Mouse (Mus musculus) left cerebral cortex, postnatal 36 days (tissue): ENCODE data around the gene Pla2g6. TPM values are rescaled to one million over a fixed set of nuclear protein-coding genes. Genes with fewer than 3 reads are reported as not detected.

Experiments
- DNase-seq, 2 experiments: peaks; one replicate each; pipeline ENCODE4 v3.0.0; 2021 to 2022; ENCODE audit warnings: low spot score in 2 of 2, mixed read lengths in 1 of 2
- intact Hi-C: fragments of 180-260 bp; cut with DNase I; formaldehyde crosslinking; loops from one replicate; pipeline ENCODE4 v1.15.1; 2025
- total RNA-seq, 2 experiments: library from RNA; stranded (reverse); gene quantifications; 2 replicates each; pipeline ENCODE4 v1.2.3; 2021

Gene Pla2g6
- total RNA-seq, 2 experiments from 2014 or later, result 21.7 to 25.9 TPM

- intact Hi-C loops, result no loop called here
- no peak for DNase-seq
Observed at GRCm38 (mm10) chr15:79352479-79352878, 24.3 kb upstream of the Pla2g6 start.

GRCm38 (mm10) chr15:79351331-79351767 is 23.2 kb upstream of the Pla2g6 start:
- intact Hi-C loops, result no loop called here
- no peak for DNase-seq

- intact Hi-C loops, result no loop called here
- DNase-seq, result no peak
Observed at GRCm38 (mm10) chr15:79350866-79351265, 22.7 kb upstream of the Pla2g6 start.

DNA sequence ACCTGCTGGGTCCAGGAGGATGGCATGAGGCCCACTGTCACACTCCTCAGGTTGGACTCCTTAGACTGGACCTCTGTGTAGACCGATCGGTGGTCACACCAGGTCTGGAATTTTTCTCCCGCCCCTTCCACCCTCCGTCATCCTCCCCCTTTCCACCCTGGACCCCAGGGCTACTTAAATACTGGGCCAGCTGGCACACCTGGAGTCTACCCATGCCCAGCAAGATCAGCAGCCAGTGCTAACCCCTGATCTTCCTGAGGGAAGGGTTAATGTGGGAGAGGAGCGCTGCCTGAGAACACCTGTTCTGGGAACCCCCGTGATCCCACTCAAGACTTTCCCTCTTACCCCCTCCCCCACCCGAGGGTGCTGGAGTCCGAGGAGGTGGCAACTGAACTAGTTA is 20.5 kb upstream of the Pla2g6 start:
- intact Hi-C loops, result no loop called here
- no peak for DNase-seq

DNA sequence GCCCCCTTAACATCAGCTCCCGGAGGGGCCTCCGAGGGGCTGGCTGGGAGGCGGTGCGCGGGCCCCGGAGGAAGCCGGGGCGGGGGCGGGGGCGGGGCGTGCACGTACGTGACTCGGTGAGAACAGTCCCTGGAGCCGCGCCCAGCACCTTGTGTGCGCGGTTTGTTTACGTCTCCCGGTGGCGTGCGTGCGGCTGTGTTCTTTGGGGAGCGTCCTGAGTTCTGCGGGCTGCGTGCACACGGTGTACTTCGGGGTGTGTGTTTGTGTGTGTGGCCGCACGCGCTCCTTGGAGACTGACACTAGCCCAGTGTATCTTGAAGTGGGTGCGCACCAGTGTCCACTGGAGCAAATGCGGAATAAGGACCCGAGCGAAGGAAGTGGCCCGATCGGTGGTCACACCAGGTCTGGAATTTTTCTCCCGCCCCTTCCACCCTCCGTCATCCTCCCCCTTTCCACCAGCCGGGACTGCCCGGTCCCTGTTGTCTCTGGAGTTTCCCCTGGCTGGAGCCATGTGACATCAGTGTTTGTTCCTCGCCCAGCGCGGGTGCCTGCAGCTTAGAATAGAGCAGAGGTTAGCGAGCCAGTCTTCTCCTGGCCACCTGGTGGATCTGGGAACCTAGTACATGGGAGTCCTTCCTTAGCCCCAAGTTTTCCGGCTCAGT is 19.8 kb upstream of the Pla2g6 start:
- DNase-seq, result peak; percentile 25 to 36
- intact Hi-C loops, result no loop called here

DNA sequence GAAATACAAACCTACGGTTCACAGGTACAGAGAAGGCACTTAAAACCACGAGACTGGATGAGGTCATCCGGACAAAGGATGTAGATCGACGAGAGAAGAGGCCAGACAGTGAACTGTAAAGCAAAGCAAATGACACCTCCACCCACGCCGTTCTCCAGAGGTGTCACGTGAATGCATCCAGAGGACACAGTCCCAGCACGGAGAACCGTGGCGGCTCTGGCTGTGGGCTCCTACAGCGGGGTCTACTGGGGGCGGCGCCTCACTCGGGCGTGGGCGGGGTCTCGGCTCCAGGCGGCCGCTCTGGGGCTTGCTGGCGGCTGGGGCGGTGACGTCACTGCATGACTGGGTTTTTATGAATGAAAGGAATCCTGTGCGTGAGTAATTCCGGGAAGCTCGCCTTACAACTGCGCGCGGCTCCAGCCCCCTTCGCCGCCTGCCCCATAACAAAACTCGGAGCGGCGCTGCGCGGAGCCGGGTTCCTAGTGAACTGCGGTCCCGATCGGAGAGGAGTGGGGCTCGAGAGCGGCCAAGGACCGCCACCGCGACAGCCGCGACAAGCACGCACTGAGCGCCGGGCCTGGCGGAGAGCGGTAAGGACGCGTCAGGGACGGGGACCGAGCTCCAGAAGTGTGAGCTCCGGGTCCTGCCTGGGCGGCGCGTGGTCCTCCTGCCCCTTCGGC is 19.1 kb upstream of the Pla2g6 start:
- peak; percentile 80 to 83 for DNase-seq
- intact Hi-C loops, result no loop called here

DNA sequence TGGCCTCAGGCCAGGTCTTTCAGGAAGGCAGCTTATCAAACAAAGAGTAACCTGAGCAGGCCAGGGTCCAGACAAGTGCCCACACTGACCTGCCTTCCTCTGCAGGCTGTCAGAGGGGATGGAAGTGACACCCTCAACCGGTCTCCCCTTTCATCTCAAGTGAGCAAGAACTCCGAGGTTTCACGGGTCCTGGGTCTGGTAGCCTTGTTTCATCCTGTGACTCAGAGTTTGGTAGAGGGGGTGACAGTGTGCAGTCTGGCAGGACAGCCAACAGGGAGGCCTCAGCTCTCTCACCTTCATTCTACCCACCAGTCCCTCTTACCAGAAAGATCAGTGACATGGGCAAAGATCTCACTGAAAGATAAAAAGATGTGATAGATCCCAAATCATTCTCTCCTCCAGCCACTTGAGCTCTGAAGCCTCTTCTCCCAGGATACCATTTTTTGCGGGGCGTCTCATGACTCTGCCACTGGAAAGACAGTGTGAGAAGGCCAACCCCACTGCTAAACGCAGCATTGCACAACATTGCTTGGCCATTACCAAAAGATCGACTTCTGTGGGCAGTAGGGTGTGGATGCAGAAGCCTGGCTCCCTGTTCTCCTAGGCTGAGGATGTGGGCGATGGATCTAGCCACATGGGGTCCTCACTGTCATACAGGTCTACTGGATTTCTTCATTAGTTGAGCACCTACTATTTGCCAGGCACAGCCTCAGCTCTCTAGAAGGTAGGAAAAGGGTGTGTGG is 18.0 kb upstream of the Pla2g6 start, which contains the start of gene Maff:
Gene Maff, plus strand, starts transcription at position 571 of the 743 bp plus-strand sequence.
- DNase-seq, result no peak
- intact Hi-C loops, result no loop called here

DNA sequence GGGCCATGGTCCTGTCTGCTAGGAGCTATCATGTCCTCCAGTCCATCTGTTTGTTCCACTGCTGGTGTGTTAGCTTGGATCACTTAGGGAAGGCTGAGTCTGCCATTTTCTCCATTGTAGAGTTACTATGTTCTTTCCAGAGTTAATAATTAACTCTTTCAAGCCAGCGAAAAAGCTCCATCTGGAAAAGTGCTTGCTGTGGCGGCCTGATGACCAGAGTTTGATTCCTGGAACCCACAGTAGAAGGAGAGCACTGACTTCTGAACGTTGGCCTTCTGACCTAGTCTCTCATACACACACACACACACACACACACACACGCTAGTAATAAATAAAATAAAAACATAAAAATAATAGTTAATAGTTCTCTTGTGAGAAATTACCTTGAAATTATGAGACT is 16.4 kb upstream of the Pla2g6 start:
- no peak for DNase-seq
- intact Hi-C loops, result no loop called here

- no peak for DNase-seq
- intact Hi-C loops, result no loop called here
Observed at GRCm38 (mm10) chr15:79342641-79343337, 14.6 kb upstream of the Pla2g6 start.

GRCm38 (mm10) chr15:79338978-79339377 is 10.8 kb upstream of the Pla2g6 start:
- intact Hi-C loops, result no loop called here

GRCm38 (mm10) chr15:79335061-79335655 is 7.0 kb upstream of the Pla2g6 start:
- DNase-seq, result no peak
- intact Hi-C loops, result no loop called here

More at GRCm38 (mm10) chr15:79338978-79339377, 10.8 kb upstream of the Pla2g6 start:
- no peak for DNase-seq

DNA sequence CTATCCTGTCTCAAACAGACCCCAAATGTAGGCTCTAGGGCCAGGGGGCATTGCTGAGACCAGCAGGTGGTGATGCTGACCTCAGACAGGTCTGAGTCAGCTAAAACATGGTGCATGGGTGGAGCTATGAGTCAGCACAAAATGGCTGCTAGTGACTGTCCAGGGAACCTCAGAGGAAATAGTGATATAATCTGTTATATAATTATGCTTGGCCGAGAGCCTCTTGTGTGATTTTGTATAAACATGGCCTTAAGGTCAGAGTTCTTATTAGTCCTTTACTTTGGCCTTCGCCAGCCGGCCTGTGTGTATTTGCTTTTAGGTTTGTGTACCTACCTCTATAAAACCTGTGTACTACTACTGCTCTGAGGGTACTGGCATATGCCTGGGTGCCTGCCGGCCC is 5.2 kb upstream of the Pla2g6 start:
- DNase-seq, result no peak
- intact Hi-C loops, result no loop called here

DNA sequence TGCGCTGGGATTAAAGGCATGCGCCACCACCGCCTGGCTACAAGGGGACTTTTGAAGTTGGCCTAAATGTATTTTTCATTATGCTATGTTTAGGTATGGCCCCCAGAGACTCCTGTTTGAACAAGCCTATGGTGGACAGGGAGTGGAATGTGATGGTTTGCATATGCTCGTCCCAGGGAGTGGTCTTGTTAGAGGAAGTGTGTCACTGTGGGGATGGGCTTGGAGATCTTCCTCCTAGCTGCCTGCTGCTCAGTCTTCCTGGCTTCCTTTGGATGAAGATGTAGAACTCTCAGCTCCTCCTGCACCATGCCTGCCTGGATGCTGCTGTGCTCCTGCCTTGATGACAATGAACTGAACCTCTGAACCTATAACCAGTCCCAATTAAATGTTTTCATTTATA is 2.3 kb upstream of the Pla2g6 start:
- DNase-seq, result no peak

GRCm38 (mm10) chr15:79329979-79330363 is 1.8 kb upstream of the Pla2g6 start:
- intact Hi-C loops, result no loop called here
- DNase-seq, result no peak

More for the DNA sequence above, 2.3 kb upstream of the Pla2g6 start:
- intact Hi-C loops, result no loop called here

DNA sequence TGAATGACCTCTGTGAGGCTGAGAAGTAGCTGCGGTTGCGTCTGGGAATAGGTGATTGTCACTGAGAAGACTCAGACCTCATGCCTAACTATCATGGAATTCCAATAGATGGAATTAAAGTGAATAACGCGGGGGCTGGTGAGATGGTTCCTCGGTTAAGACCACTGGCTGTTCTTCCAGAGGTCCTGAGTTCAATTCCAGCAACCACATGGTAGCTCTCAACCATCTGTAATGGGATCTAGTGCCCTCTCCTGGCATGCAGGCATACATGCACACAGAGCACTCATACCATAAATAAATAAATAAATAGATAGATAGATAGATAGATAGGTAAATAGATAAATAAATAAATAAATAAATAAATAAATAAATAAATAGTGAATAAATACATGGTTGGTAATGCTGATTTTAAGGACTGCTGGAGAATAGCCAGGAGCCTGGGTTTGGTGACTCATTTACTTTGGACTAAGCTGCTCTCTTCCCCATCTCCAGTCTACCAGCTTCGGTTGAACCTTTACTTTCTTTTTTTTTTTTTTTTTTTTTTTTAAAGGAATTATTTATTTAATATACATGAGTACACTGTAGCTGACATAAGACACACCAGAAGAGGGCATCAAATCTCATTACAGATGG is 1.3 kb upstream of the Pla2g6 start:
- intact Hi-C loops, result no loop called here
- DNase-seq, result no peak

DNA sequence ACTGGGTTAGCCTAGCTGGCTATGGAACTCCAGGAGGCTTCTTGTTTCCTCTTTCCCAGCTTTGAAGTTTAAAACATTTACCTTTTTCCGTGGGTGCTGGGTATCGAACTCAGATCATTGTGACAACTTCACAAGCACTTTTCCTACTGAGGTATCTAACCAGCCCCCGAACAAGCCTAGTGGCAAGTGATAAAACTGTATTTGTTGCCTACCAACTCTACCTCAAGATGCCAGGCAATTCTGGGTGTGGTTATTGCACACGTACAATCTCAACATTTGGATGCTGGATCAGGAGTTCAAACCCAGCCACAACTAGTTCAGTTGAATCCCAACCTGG is 717 bp upstream of the Pla2g6 start:
- intact Hi-C loops, result no loop called here
- DNase-seq, result no peak

- intact Hi-C loops, result no loop called here
- DNase-seq, result peak; percentile 37 to 42
Observed at GRCm38 (mm10) chr15:79326971-79327961, 924 bp downstream of the Pla2g6 start.

DNA sequence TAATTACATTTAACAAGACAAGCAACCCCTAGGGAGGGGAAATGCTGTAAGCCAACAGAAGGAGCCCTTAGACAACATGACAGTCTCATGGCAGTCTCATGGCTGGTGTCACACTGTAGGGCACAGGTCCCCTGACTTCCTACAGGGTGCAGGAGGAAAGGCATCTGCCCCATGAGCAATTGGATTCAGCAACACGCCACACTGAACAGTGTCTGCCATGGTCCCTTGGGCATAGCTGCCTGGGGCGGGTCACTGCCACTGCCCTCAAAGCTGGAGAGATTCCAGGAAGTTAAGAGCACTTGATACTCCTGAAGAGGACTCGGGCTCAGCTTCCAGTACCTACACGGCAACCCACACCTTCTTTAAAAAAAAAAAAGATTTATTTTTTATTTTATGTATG is 1.9 kb downstream of the Pla2g6 start:
- no peak for DNase-seq
- intact Hi-C loops, result no loop called here
